In the genomic region with DNA sequence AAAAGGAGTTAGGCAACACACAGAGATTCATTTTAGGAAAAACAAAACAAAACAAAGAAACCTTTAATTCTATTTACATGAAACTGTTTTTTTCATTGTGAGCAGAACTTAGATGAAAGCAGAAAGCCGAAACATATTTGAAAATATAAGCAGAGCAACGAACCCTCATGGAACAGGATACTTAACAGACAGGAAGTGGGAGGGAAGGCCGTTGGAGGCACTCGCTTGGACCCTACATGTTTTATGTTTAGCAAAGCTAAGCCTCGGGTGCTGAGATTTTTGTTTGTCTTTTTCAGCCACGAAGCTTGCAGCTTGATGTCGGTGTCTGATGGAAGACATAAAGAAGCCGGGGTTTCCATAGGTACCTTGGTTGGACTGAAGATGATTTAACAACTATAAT, we compare ENCODE assay signal across 13 mouse cellular contexts.
"Had no signal": no experiment of that assay in that cellular context is flagged by ENCODE, and none has a peak within 500 bp of the region (broad histone marks: within the 10 kb centered on the region; RNA-seq: fewer than 3 reads in every experiment).

No protein-coding gene starts in this region.

- H3K27me3 ChIP-seq: limb, embryonic 15.5 days; liver, embryonic 12.5 days; lung, embryonic 15.5 days; midbrain, embryonic 12.5 days had no signal

- H3K36me3 ChIP-seq: limb, embryonic 15.5 days; liver, embryonic 12.5 days; lung, embryonic 15.5 days; midbrain, embryonic 12.5 days had no signal

- H3K4me3 ChIP-seq: left cerebral cortex, adult 2 months; limb, embryonic 15.5 days; liver, embryonic 12.5 days; lung, embryonic 15.5 days; midbrain, embryonic 12.5 days; myocyte had no signal

- ATAC-seq: inflammation-experienced regulatory T-cells, adult 6 months; intestine, postnatal 0 days; liver, embryonic 12.5 days had no signal

- H3K27ac ChIP-seq: left cerebral cortex, adult 2 months; liver, embryonic 12.5 days; lung, embryonic 15.5 days; midbrain, embryonic 12.5 days had no signal

- H3K4me1 ChIP-seq: liver, embryonic 12.5 days; midbrain, embryonic 12.5 days had no signal

- H3K9me3 ChIP-seq: limb, embryonic 15.5 days; liver, embryonic 12.5 days; lung, embryonic 15.5 days; midbrain, embryonic 12.5 days had no signal

- H3K4me2 ChIP-seq: limb, embryonic 15.5 days; liver, embryonic 12.5 days; lung, embryonic 15.5 days; midbrain, embryonic 12.5 days had no signal

- H3K9ac ChIP-seq: limb, embryonic 15.5 days; liver, embryonic 12.5 days; lung, embryonic 15.5 days; midbrain, embryonic 12.5 days had no signal

- DNase-seq: retina, postnatal 1 day; right cerebral cortex, postnatal 4 days; spleen, adult 18-20 months; thymus, adult 18-20 months; thymus, postnatal 14 days had no signal
